Mouse (Mus musculus) C2C12 (cell line): Measurements from ENCODE around the gene Amt.

Source experiments
- CEBPB ChIP-seq: IDR thresholded peaks from one replicate; pipeline ENCODE4 v1.6.1; 2011; ENCODE audit warnings: low read depth, mild to moderate bottlenecking, control low read depth, moderate library complexity
- CTCF ChIP-seq: IDR thresholded peaks from one replicate; pipeline ENCODE4 v1.5.1; 2011; ENCODE audit not compliant: control insufficient read depth, insufficient read depth, insufficient read length
- MAX ChIP-seq: IDR thresholded peaks from one replicate; pipeline ENCODE4 v1.6.1; 2011; ENCODE audit warnings: mild to moderate bottlenecking, control low read depth
- MYOD1 ChIP-seq: IDR thresholded peaks from one replicate; pipeline ENCODE4 v1.6.1; 2011; ENCODE audit warnings: low read depth; ENCODE audit not compliant: control insufficient read depth, insufficient read length
- USF1 ChIP-seq: IDR thresholded peaks from one replicate; pipeline ENCODE4 v1.6.1; 2011; ENCODE audit warnings: low read depth, mild to moderate bottlenecking, control low read depth, moderate library complexity

DNA sequence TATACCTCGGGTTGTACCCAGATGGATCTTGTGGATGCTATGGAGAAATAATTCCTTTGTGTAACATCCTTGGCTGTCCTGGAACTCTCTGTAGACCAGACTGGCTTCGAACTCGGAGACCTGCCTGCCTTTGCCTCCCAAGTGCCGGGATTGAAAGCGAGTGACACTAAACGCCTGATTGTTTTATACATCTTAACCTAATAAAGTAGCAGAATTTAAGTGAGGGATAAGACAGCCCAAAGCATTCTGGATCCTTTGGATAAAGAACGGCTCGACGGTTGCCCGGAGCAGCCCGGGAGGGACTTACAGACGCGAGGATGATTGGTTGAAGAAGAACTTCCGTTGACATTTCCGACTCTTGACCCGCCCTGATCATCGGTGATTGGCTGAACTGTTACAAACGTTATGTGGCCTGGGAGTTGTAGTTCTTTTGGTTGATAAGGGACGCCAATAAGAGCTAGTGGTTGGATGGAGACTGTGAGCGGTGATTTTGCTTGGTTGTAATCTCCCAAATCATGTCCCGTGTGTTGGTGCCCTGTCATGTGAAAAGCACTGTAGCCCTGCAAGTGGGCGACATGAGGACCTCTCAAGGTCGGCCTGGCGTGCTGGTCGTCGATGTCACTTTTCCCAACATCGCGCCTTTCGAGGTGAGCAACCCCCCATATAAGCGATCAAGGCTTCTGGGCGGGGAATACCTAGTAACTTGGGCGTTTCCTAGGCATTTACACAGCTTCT lies 6.5 kb upstream of the Amt start, which contains the start of gene Nicn1:
- TF ChIP-seq CTCF (no peak), MYOD1 (no peak), CEBPB (no peak), USF1 (no peak), MAX (no peak)
